Mouse (Mus musculus) adrenal gland, postnatal 25 days (tissue): ENCODE measurements at regions not wholly inside any gene's neighbourhood (a gene's known extent, or its start where the extent isn't known, plus 50 kb on each side); places are given as distances from the start of the nearest gene placed in this dataset.

Experiments
- DNase-seq: peaks from one replicate; pipeline ENCODE4 v3.0.0; 2021; ENCODE audit warnings: mixed read lengths

GRCm38 (mm10) chr1:185619011-185619410 is 164.4 kb downstream of the Slc30a10 start:
- no peak for DNase-seq

- DNase-seq, result no peak
These were observed 173.8 kb downstream of the Slc30a10 start for GRCm38 (mm10) chr1:185628401-185628800.

GRCm38 (mm10) chr1:185629976-185630375 is 175.3 kb downstream of the Slc30a10 start:
- no peak for DNase-seq

- no peak for DNase-seq
These were observed 184.0 kb downstream of the Slc30a10 start for GRCm38 (mm10) chr1:185638631-185639030.

GRCm38 (mm10) chr1:185639486-185639885 is 184.8 kb downstream of the Slc30a10 start:
- DNase-seq, result no peak

- DNase-seq, result no peak
These were observed 189.4 kb downstream of the Slc30a10 start for GRCm38 (mm10) chr1:185644026-185644425.

GRCm38 (mm10) chr1:185648128-185648527 is 193.5 kb downstream of the Slc30a10 start:
- DNase-seq, result peak; percentile 10

GRCm38 (mm10) chr1:185648926-185649325 is 194.3 kb downstream of the Slc30a10 start:
- DNase-seq, result no peak

- no peak for DNase-seq
These were observed 196.3 kb downstream of the Slc30a10 start for GRCm38 (mm10) chr1:185650926-185651325.

GRCm38 (mm10) chr1:185655021-185655420 is 200.4 kb downstream of the Slc30a10 start:
- DNase-seq, result peak; percentile 18

- DNase-seq, result no peak
These were observed 200.8 kb downstream of the Slc30a10 start for GRCm38 (mm10) chr1:185655461-185655860.

- DNase-seq, result no peak
These were observed 202.6 kb downstream of the Slc30a10 start for GRCm38 (mm10) chr1:185657286-185657685.

GRCm38 (mm10) chr1:185659476-185659875 is 204.8 kb downstream of the Slc30a10 start:
- DNase-seq, result no peak

GRCm38 (mm10) chr1:185662336-185662735 is 207.7 kb downstream of the Slc30a10 start:
- DNase-seq, result no peak

GRCm38 (mm10) chr1:185670029-185670741 is 215.5 kb downstream of the Slc30a10 start:
- no peak for DNase-seq

GRCm38 (mm10) chr1:185672940-185673339 is 218.3 kb downstream of the Slc30a10 start:
- no peak for DNase-seq

GRCm38 (mm10) chr1:185675674-185676420 is 221.2 kb downstream of the Slc30a10 start:
- DNase-seq, result no peak

- DNase-seq, result peak; percentile 87
These were observed 227.2 kb downstream of the Slc30a10 start for GRCm38 (mm10) chr1:185681610-185682457.

GRCm38 (mm10) chr1:185682458-185682750 is 227.8 kb downstream of the Slc30a10 start:
- DNase-seq, result no peak

GRCm38 (mm10) chr1:185684638-185685037 is 230.0 kb downstream of the Slc30a10 start:
- DNase-seq, result peak; percentile 48

- DNase-seq, result no peak
These were observed 233.9 kb downstream of the Slc30a10 start for GRCm38 (mm10) chr1:185688506-185688905.

GRCm38 (mm10) chr1:185695394-185695793 is 240.7 kb downstream of the Slc30a10 start:
- DNase-seq, result no peak

GRCm38 (mm10) chr1:185699758-185700157 is 245.1 kb downstream of the Slc30a10 start:
- no peak for DNase-seq
